Mouse (Mus musculus) hematopoietic stem cell, adult 5-6 weeks (primary cell): ENCODE results near the gene Nkpd1. TPM values are rescaled to one million over a fixed set of nuclear protein-coding genes. Genes with fewer than 3 reads are reported as not detected.

Source experiments
- ATAC-seq, 2 experiments: fragments of 125-278 bp in 1 of 2; replicated peaks in 1 of 2; 2 replicates each; pipeline ENCODE4 v1.8.0; 2016 to 2017; ENCODE audit warnings: inconsistent platforms in 2 of 2, mild to moderate bottlenecking in 2 of 2, moderate number of reproducible peaks in 2 of 2, low read depth in 1 of 2, moderate TSS enrichment in 1 of 2; ENCODE audit not compliant: low FRiP score in 2 of 2, poor library complexity in 2 of 2, severe bottlenecking in 2 of 2, insufficient read depth in 1 of 2, low TSS enrichment in 1 of 2
- total RNA-seq: library from RNA; stranded (forward); fragments of 172-1452, 232-1000 nt; gene quantifications from 2 replicates; pipeline ENCODE4 v1.2.3, GENCODE M21; 2017

Gene Nkpd1
- total RNA-seq = 0.44 TPM in 1 of 2 replicates, not detected in the other

DNA sequence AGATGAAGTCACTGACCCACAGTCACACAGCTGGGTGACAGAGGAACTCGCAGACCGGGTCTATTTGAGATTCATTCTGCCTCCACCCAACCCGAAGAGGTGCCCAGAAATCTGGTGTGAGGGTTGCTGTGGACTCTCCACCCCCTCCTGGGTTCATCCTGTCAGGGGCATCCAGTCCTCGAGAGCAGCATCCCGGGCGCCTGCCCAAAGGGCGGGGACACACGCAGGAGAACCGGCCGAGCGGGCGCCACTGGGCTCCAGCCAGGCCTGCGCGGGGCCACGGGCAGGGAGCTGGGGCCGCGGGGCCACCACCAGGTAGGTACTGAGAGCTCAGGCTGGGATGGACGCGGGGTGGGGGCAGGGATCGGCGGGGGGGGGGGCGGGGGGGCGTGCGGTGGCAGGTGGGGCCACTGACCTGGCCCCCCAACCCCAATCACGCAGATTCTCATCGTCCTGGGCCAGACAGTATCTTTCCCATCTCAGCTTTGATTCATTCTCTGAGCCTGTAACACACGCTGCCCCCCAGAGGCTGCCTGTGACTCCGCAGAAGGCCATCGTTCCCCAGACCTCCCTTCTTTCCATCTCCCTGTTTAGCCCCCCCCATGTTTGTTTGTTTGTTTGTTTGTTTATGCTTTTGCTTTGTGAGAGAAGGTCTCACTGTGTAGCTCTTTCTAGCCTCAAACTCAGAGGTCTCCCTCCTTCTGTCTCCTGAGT lies at the start of gene Nkpd1:
Nkpd1 (plus strand) TSS at position 187 of the 714 bp plus-strand sequence.
- ATAC-seq = no peak

DNA sequence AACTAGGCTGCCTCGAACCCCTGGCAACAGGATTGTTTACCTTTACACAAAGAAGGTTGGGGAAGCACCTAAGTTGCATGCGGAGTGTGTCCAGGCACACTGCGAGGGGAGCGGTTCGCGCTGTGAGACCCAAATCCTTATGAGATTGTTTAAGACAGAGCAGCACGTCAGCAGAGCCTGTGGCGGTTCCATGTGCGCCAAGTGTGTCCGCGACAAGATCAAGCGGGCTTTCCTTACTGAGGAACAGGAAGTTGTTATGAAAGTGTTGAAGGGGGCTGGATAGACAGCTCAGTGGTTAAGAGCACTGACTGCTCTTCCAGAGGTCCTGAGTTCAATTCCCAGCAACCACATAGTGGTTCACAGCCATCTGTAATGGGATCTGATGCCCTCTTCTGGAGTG lies 49.4 kb upstream of the Nkpd1 start:
- ATAC-seq = peak; percentile 39 to 57

- no peak for ATAC-seq
Measured at GRCm38 (mm10) chr7:19469404-19469803, 48.2 kb upstream of the Nkpd1 start.

DNA sequence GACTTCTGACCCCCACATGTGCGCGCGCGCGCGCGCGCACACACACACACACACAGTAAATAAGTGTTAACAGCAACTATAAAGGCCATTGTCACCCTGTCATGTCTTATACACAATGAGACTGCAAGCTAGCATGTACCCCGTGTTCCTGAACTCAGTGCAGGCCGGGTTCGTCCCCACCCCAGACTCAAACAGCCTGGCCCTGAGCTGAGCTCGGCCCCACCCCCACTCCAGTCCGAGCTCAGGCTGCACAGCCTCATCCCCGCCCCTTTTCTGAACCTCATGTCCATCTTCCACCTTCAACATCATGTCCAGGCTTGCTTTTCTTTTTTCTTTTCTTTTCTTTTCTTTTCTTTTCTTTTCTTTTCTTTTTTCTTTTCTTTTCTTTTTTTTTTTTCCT lies 47.3 kb upstream of the Nkpd1 start:
- no peak for ATAC-seq

- peak; percentile 67 to 73 for ATAC-seq
Measured at GRCm38 (mm10) chr7:19472403-19472802, 45.2 kb upstream of the Nkpd1 start.

GRCm38 (mm10) chr7:19473875-19474443 lies 43.7 kb upstream of the Nkpd1 start:
- ATAC-seq = peak in 1 of 2 experiments; percentile 35; a peak in 2 of 4 replicates

GRCm38 (mm10) chr7:19477084-19477483 lies 40.6 kb upstream of the Nkpd1 start:
- peak; percentile 33 to 37; a peak in 2 of 4 replicates for ATAC-seq

- no peak for ATAC-seq
Measured at GRCm38 (mm10) chr7:19477624-19478384, 39.8 kb upstream of the Nkpd1 start.

GRCm38 (mm10) chr7:19483281-19483680 lies 34.4 kb upstream of the Nkpd1 start:
- no peak for ATAC-seq

- no peak for ATAC-seq
Measured at GRCm38 (mm10) chr7:19485488-19485887, 32.1 kb upstream of the Nkpd1 start.

DNA sequence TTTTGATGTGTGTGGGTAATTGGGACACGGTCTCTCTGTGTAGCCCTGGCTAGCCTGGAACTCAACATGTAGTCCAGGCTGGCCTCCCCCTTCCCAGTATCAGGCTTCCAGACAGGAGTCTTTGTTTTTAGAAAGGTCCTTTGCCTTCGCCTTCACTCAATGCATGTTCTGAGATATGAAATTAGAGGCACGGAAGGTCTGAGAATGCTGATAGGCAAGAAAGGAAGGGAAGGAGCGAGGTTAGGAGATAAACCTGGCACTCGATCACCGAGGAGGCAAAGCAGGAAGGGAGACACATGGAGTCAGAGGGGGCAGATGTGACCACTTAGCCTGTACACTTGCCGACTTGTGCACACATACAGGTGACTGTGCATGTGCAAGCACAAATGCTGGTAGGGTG lies 31.1 kb upstream of the Nkpd1 start:
- no peak for ATAC-seq

DNA sequence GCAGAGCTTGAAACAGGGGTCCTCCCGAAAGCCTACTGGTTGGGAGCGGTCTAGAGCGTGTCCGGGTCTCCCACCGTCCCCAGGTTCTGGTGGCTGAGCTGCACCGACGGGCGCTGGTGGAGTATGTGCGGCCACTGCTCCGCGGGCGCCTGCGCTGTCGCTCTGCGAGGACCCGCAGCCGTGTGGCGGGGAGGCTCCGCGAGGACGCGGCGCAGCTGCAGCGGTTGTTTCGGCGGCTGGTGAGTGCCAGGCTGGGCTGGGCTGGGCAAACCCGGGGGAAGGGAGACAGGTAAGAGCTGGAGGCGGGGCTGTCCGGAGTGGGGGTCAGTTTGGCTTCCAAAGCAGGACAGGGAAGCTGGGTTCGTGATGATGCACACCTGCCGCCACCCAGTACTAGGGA lies 28.1 kb upstream of the Nkpd1 start:
- no peak for ATAC-seq

DNA sequence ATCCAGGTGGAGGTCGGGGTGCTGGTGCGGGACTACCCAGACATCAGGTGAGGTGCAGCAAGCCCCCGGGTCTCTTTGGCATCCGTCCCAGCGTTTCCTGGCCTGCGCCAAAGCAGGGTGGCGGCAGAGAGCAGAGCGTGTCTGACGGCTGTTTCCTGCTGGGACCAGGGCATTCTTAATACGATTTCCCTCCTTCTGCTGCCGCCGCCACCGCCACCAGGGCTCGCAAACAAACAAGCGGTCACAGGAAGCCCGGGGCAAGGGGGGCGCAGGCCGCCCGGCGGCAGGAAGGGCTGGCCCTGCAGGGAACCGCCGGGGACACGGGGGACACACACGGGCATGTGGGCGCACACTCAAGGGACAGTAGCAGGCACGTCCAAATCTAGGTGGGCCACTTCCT lies 25.9 kb upstream of the Nkpd1 start:
- ATAC-seq = peak; percentile 77 to 86

- no peak for ATAC-seq
Measured at GRCm38 (mm10) chr7:19494751-19495474, 22.7 kb upstream of the Nkpd1 start.

DNA sequence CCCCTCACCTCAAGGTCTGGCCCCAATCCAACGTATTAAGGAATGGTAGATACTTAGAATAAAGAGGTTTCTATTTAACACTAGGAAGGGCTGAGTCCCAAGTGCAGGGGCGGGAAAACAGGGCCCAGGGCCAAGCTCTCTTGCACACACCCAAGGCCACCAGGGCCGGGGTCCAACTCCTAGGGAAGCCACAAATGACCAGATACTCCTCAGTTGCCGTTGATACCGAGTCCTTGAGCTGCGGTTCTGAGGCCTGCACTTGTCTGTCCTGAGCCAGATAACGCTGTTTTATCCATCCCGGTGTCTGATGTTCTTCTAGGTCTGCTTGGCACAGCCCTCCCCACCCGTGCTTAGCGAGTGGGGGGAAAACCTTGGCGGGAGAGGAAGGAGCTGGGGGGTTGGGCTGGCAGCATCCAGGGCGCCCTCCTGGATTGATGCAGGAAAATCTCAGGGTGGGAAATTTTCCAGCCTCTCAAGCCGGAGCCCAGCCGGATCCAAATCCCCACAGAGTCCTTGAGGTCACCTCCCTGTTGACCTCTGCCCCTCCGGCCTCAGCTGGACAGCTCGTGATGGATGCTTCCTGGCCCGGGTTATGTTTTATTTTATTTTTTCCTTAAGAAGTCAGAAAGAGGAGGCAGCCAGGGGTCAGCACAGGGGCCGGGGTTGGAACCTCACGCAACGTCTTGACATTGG lies 22.0 kb upstream of the Nkpd1 start:
- no peak for ATAC-seq

GRCm38 (mm10) chr7:19496214-19496555 lies 21.5 kb upstream of the Nkpd1 start:
- no peak; a peak in 1 of 4 replicates for ATAC-seq

DNA sequence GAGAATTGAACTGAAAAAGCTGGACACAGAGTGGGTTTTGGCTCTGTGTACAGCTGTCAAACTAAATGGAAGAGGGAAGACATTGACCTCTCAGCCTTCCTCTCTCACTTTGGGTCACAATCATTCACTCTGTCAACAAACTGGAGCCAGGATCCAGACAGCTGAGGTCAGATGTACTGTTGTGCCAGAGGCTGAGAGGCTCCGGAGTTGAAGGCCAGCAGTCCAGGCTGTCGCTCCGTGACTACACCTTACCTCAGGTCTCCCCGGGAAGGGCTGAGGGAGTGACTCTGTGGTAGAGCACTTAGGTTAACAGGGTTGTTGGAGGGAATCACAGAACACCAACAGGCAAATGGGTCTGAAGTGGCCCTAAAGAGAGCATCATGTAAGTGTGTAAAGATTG lies 19.3 kb upstream of the Nkpd1 start:
- no peak for ATAC-seq
